Mouse (Mus musculus) neutrophil, adult 5-6 weeks (primary cell): Measurements from ENCODE around the gene Zfp65. TPM values are rescaled to one million over a fixed set of nuclear protein-coding genes. Genes with fewer than 3 reads are reported as not detected.
"Not testable (repeated sequence)": the region's sequence is repeated elsewhere in the genome, so short reads cannot be mapped to it uniquely, and the experiment has no call there.

Source experiments
- ATAC-seq: fragments of 151-379, 151-347 bp; 2 replicates; pipeline ENCODE4 v1.8.0; 2017; ENCODE audit warnings: mild to moderate bottlenecking, moderate TSS enrichment; ENCODE audit not compliant: insufficient number of reproducible peaks, poor library complexity, low FRiP score, severe bottlenecking; ENCODE audit errors: extremely low read depth
- total RNA-seq: library from RNA; stranded (forward); fragments of 200-1000 nt; gene quantifications from 2 replicates; pipeline ENCODE4 v1.2.3, GENCODE M21; 2017

Gene Zfp65
- total RNA-seq, result 11.0 and 20.7 TPM in 2 replicates

GRCm38 (mm10) chr13:67728641-67729318 lies at the start of gene Zfp65:
Gene Zfp65 (minus strand): TSS chr13:67729173.
- ATAC-seq, result peak; percentile 57

GRCm38 (mm10) chr13:67763031-67763768 lies 34.2 kb upstream of the Zfp65 start:
- no peak for ATAC-seq

GRCm38 (mm10) chr13:67759966-67760365 lies 31.0 kb upstream of the Zfp65 start:
- ATAC-seq, result no peak

- no peak for ATAC-seq
Measured at GRCm38 (mm10) chr13:67755761-67756160, 26.8 kb upstream of the Zfp65 start.

- ATAC-seq, result peak; percentile 94
Measured at GRCm38 (mm10) chr13:67754333-67755306, 25.6 kb upstream of the Zfp65 start, which contains the start of gene Zfp85. Gene Zfp85 (minus strand): TSS chr13:67755228.

- ATAC-seq, result no peak
Measured at GRCm38 (mm10) chr13:67743896-67744295, 14.9 kb upstream of the Zfp65 start.

GRCm38 (mm10) chr13:67742941-67743340 lies 14.0 kb upstream of the Zfp65 start:
- no peak for ATAC-seq

- ATAC-seq, result not testable (repeated sequence)
Measured at GRCm38 (mm10) chr13:67734391-67734790, 5.4 kb upstream of the Zfp65 start.

GRCm38 (mm10) chr13:67729441-67729840 lies 468 bp upstream of the Zfp65 start:
- ATAC-seq, result peak; percentile 49; the same call in 1 of the 2 replicates

- no peak for ATAC-seq
Measured at GRCm38 (mm10) chr13:67728106-67728505, 867 bp downstream of the Zfp65 start.

- ATAC-seq, result not testable (repeated sequence)
Measured at GRCm38 (mm10) chr13:67725331-67725730, 3.6 kb downstream of the Zfp65 start.

- ATAC-seq, result peak; percentile 97
Measured at GRCm38 (mm10) chr13:67723848-67724479, 5.0 kb downstream of the Zfp65 start.

- no peak for ATAC-seq
Measured at GRCm38 (mm10) chr13:67686971-67687370, 42.0 kb downstream of the Zfp65 start, which contains the start of gene Zfp738. Gene Zfp738 (minus strand): TSS chr13:67687071.

- not testable (repeated sequence) for ATAC-seq
Measured at GRCm38 (mm10) chr13:67683841-67684240, 45.1 kb downstream of the Zfp65 start.

GRCm38 (mm10) chr13:67682959-67683735 lies 45.8 kb downstream of the Zfp65 start:
- peak; percentile 100 for ATAC-seq

- ATAC-seq, result no peak
Measured at GRCm38 (mm10) chr13:67674902-67675301, 54.1 kb downstream of the Zfp65 start.
